Mouse (Mus musculus): ENCODE data around the gene Kdelr3. TPM values are rescaled to one million over a fixed set of nuclear protein-coding genes. Genes with fewer than 3 reads are reported as not detected.

The Kdelr3 gene
- total and polyA plus RNA-seq, 2 experiments from 2014 or later = 48.3 to 51.4 TPM

DNA sequence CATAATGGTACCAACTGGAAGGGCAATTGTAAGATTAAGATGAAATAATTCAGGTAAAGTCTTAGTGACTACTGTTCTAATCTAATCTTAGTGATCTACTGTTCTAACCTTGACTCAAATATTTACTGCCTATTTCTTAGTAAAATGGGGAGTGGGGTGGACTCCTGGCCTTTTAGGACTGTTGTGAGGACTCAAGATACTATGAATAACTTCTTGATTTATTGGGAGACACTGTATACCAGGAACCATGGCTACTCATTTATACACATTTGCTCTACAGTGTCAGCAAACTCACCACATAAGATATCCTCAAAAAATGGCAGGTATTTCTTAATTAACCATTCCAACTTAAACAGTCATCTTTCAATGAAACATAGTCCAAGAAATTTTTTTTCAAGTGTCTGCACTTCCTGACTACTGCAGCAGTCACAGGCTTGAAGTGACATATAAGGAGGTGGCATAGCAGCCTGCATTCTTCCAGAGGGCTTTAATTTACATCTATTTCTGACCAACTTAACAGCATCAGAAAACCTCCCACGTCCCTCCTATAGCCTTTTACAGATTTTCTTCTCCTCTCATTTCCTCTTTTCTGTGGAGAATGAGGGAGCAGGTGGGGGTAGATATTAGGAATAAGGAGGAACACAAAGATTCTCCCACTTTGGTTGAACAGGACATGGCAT is 59.5 kb downstream of the Kdelr3 start:
- DNase-seq (ENCODE audit: low spot score) = no peak
- H3K27me3 ChIP-seq (ENCODE audit: control insufficient read depth, insufficient read depth, low read length) = no peaks in the 10 kb centered on the region
- no peak for TF ChIP-seq CTCF (IDR thresholded peaks at IDR 0.05; ENCODE audit: low read depth)
- no peak for TF ChIP-seq EP300 (IDR thresholded peaks at IDR 0.05; ENCODE audit: low read depth)
- H3K9me3 ChIP-seq (replicated peaks; ENCODE audit: control insufficient read depth, low read length) = no peaks in the 10 kb centered on the region
- H3K36me3 ChIP-seq (replicated peaks; ENCODE audit: control insufficient read depth, insufficient read depth, low read length) = no peaks in the 10 kb centered on the region
- H3K27ac ChIP-seq (ENCODE audit: low read depth) = no peak overlapping the region
- no peaks in the 10 kb centered on the region for H3K4me1 ChIP-seq (ENCODE audit: control insufficient read depth, insufficient read depth)
- no peak overlapping the region for H3K4me3 ChIP-seq (ENCODE audit: low read depth, low read length)
- no peak overlapping the region for H3K9ac ChIP-seq (replicated peaks; ENCODE audit: low read depth, low read length)
- 21% methylated on average over 1 of the region's 1 CpGs for WGBS
- no peak for ATAC-seq (ENCODE audit: insufficient read depth, low read depth)
- H3K4me2 ChIP-seq (ENCODE audit: low read depth, low read length) = no peak overlapping the region

DNA sequence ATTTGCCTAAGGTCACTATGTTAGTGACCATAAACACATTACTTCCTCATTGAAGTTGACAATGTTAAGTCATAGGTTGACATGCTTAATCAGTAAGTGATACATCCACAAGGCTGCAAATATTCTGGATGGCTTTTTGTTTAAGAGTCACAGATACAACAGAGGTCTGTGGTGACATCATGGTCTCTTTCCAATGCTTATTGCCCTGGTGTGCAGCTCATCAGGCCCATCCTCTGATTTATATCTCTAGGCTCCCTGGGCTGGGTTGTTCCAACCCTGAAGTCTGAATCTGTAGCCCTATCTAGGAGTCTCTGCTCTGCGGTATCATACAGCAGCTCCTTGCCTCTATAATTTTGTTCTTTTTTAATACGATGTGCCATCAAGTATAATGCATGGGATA is 60.7 kb downstream of the Kdelr3 start:
- no peaks in the 10 kb centered on the region for H3K27me3 ChIP-seq (ENCODE audit: control insufficient read depth, insufficient read depth, low read length)
- H3K4me2 ChIP-seq (ENCODE audit: low read depth, low read length) = no peak overlapping the region
- no peak for TF ChIP-seq EP300 (IDR thresholded peaks at IDR 0.05; ENCODE audit: low read depth)
- no peak for TF ChIP-seq CTCF (IDR thresholded peaks at IDR 0.05; ENCODE audit: low read depth)
- H3K9me3 ChIP-seq (replicated peaks; ENCODE audit: control insufficient read depth, low read length) = no peaks in the 10 kb centered on the region
- H3K4me1 ChIP-seq (ENCODE audit: control insufficient read depth, insufficient read depth) = no peaks in the 10 kb centered on the region
- H3K4me3 ChIP-seq (ENCODE audit: low read depth, low read length) = no peak overlapping the region
- 89% methylated on average over 2 of the region's 2 CpGs for WGBS
- H3K9ac ChIP-seq (replicated peaks; ENCODE audit: low read depth, low read length) = no peak overlapping the region
- DNase-seq (ENCODE audit: low spot score) (no peak), ATAC-seq (ENCODE audit: insufficient read depth, low read depth) (no peak)
- H3K36me3 ChIP-seq (replicated peaks; ENCODE audit: control insufficient read depth, insufficient read depth, low read length) = no peaks in the 10 kb centered on the region
- H3K27ac ChIP-seq (ENCODE audit: low read depth) = no peak overlapping the region; the same call in 1 of the 2 replicates

Small RNA genes lying within 50 kb of the gene (microRNA-seq; reads per million reads assigned to microRNA genes)
- gene Gm44302 = not detected

Other genes starting within 250 kb of the Kdelr3 start
- gene Baiap2l2, start 230.9 kb upstream of the Kdelr3 start, total RNA-seq (2014; rRNA removed; ENCODE audit: low replicate concordance) = 0.23 and 0.27 TPM in 2 replicates
- gene Baiap2l2, start 230.9 kb upstream of the Kdelr3 start, polyA plus RNA-seq (2015; fragmentation: Nextera tagmentation; extraction: Ambion mirVana) = 2.2 and 4.5 TPM in 2 replicates
- gene Pla2g6, start 188.0 kb upstream of the Kdelr3 start, total RNA-seq (2014; rRNA removed; ENCODE audit: low replicate concordance) = 14.1 and 20.3 TPM in 2 replicates
- gene Pla2g6, start 188.0 kb upstream of the Kdelr3 start, polyA plus RNA-seq (2015; fragmentation: Nextera tagmentation; extraction: Ambion mirVana) = 7.1 and 7.9 TPM in 2 replicates
- 12.9 and 19.4 TPM in 2 replicates for gene Maff, start 169.8 kb upstream of the Kdelr3 start, total RNA-seq (2014; rRNA removed; ENCODE audit: low replicate concordance)
- 1.8 and 2.9 TPM in 2 replicates for gene Maff, start 169.8 kb upstream of the Kdelr3 start, polyA plus RNA-seq (2015; fragmentation: Nextera tagmentation; extraction: Ambion mirVana)
- 70.6 and 111 TPM in 2 replicates for gene Tmem184b, start 112.8 kb upstream of the Kdelr3 start, total RNA-seq (2014; rRNA removed; ENCODE audit: low replicate concordance)
- gene Tmem184b, start 112.8 kb upstream of the Kdelr3 start, polyA plus RNA-seq (2015; fragmentation: Nextera tagmentation; extraction: Ambion mirVana) = 31.8 and 32.7 TPM in 2 replicates
- 167 and 193 TPM in 2 replicates for gene Csnk1e, start 60.8 kb upstream of the Kdelr3 start, total RNA-seq (2014; rRNA removed; ENCODE audit: low replicate concordance)
- 55.5 and 61.5 TPM in 2 replicates for gene Csnk1e, start 60.8 kb upstream of the Kdelr3 start, polyA plus RNA-seq (2015; fragmentation: Nextera tagmentation; extraction: Ambion mirVana)
- 3.6 and 7.7 TPM in 2 replicates for gene Kcnj4, start 11.2 kb upstream of the Kdelr3 start, total RNA-seq (2014; rRNA removed; ENCODE audit: low replicate concordance)
- 0.10 and 0.12 TPM in 2 replicates for gene Kcnj4, start 11.2 kb upstream of the Kdelr3 start, polyA plus RNA-seq (2015; fragmentation: Nextera tagmentation; extraction: Ambion mirVana)
- gene Ddx17, start 30.3 kb downstream of the Kdelr3 start, total RNA-seq (2014; rRNA removed; ENCODE audit: low replicate concordance) = 163 and 223 TPM in 2 replicates
- gene Ddx17, start 30.3 kb downstream of the Kdelr3 start, polyA plus RNA-seq (2015; fragmentation: Nextera tagmentation; extraction: Ambion mirVana) = 13.7 and 14.9 TPM in 2 replicates
- gene Dmc1, start 88.7 kb downstream of the Kdelr3 start, total RNA-seq (2014; rRNA removed; ENCODE audit: low replicate concordance) = 1.0 and 2.6 TPM in 2 replicates
- gene Dmc1, start 88.7 kb downstream of the Kdelr3 start, polyA plus RNA-seq (2015; fragmentation: Nextera tagmentation; extraction: Ambion mirVana) = 0.74 and 0.84 TPM in 2 replicates
- gene Fam227a, start 142.5 kb downstream of the Kdelr3 start, total RNA-seq (2014; rRNA removed; ENCODE audit: low replicate concordance) = 1.7 and 1.9 TPM in 2 replicates
- gene Fam227a, start 142.5 kb downstream of the Kdelr3 start, polyA plus RNA-seq (2015; fragmentation: Nextera tagmentation; extraction: Ambion mirVana) = 0.31 and 0.48 TPM in 2 replicates
- 31.9 and 35.1 TPM in 2 replicates for gene Cby1, start 142.8 kb downstream of the Kdelr3 start, total RNA-seq (2014; rRNA removed; ENCODE audit: low replicate concordance)
- 53.8 and 55.9 TPM in 2 replicates for gene Cby1, start 142.8 kb downstream of the Kdelr3 start, polyA plus RNA-seq (2015; fragmentation: Nextera tagmentation; extraction: Ambion mirVana)
- 208 and 280 TPM in 2 replicates for gene Tomm22, start 154.4 kb downstream of the Kdelr3 start, total RNA-seq (2014; rRNA removed; ENCODE audit: low replicate concordance)
- 273 and 276 TPM in 2 replicates for gene Tomm22, start 154.4 kb downstream of the Kdelr3 start, polyA plus RNA-seq (2015; fragmentation: Nextera tagmentation; extraction: Ambion mirVana)
- 38.4 and 60.6 TPM in 2 replicates for gene Josd1, start 171.5 kb downstream of the Kdelr3 start, total RNA-seq (2014; rRNA removed; ENCODE audit: low replicate concordance)
- 17.3 and 17.8 TPM in 2 replicates for gene Josd1, start 171.5 kb downstream of the Kdelr3 start, polyA plus RNA-seq (2015; fragmentation: Nextera tagmentation; extraction: Ambion mirVana)
- gene Gtpbp1, start 174.4 kb downstream of the Kdelr3 start, total RNA-seq (2014; rRNA removed; ENCODE audit: low replicate concordance) = 34.3 and 39.9 TPM in 2 replicates
- 18.0 and 20.6 TPM in 2 replicates for gene Gtpbp1, start 174.4 kb downstream of the Kdelr3 start, polyA plus RNA-seq (2015; fragmentation: Nextera tagmentation; extraction: Ambion mirVana)
- gene Sun2, start 226.1 kb downstream of the Kdelr3 start, total RNA-seq (2014; rRNA removed; ENCODE audit: low replicate concordance) = 71.6 and 120 TPM in 2 replicates
- 3.6 and 4.0 TPM in 2 replicates for gene Sun2, start 226.1 kb downstream of the Kdelr3 start, polyA plus RNA-seq (2015; fragmentation: Nextera tagmentation; extraction: Ambion mirVana)